Mouse (Mus musculus): ENCODE results near the gene Ccng1. TPM values are rescaled to one million over a fixed set of nuclear protein-coding genes. Genes with fewer than 3 reads are reported as not detected.
"Not testable (repeated sequence)": the region's sequence is repeated elsewhere in the genome, so short reads cannot be mapped to it uniquely, and the experiment has no call there.

The Ccng1 gene
- polyA plus RNA-seq, 1 experiment from 2014 or later = 39.0 TPM

DNA sequence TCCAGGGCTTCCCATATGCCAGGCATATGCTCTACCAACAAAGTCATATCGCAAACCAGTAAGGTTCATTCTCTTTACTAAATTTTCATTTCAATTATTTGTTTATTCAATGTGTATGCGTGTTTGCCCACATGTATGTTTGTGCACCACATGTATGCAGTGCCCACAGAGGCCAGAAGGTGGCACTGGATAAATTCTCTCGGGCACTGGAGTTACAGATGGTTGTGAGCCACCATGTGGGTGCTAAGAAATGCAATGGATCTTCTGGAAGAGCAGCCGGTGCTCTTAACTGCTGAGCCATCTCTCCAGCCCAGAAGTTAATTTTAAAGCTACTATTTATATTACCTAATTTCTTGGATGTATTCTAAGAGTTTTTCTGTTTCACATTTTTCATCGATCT, 39.6 kb downstream of the Ccng1 start:
- no peaks in the 10 kb centered on the region for H3K9me3 ChIP-seq
- ATAC-seq (ENCODE audit: borderline replicate concordance, extremely low read depth, low FRiP score, low TSS enrichment) = no peak
- no peak overlapping the region for H3K4me2 ChIP-seq
- H3K4me1 ChIP-seq = no peaks in the 10 kb centered on the region
- H3K27ac ChIP-seq = no peak overlapping the region
- H3K36me3 ChIP-seq = peaks cover 83% of the 10 kb centered on the region
- H3K27me3 ChIP-seq = no peaks in the 10 kb centered on the region
- WGBS = 94% methylated on average over 5 of the region's 5 CpGs
- H3K9ac ChIP-seq = no peak overlapping the region
- no peak overlapping the region for H3K4me3 ChIP-seq

DNA sequence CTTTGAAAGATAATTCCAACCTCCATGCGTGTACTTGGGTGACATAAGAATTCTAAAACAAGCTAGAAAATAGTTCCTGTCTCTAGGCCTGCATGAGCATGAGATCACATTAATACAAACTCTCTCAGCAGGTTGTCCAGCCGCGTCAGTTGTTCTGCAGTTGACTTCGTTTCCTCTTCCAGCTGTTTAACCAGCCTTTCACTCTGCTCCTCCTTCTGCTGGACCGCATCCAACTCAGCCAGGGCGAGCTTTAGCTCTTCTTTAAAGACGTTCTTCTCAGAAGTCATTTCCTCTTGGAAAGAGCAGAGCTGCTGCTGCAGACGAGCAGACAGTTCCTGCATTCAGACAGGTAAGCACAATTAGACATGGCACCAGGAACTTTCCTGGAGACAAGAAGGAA, 41.3 kb downstream of the Ccng1 start:
- peaks cover 86% of the 10 kb centered on the region for H3K36me3 ChIP-seq
- ATAC-seq (ENCODE audit: borderline replicate concordance, extremely low read depth, low FRiP score, low TSS enrichment) = no peak
- H3K27ac ChIP-seq = no peak overlapping the region
- no peaks in the 10 kb centered on the region for H3K9me3 ChIP-seq
- WGBS = 68% methylated on average over 8 of the region's 8 CpGs
- H3K4me3 ChIP-seq = no peak overlapping the region
- H3K4me2 ChIP-seq = no peak overlapping the region
- no peaks in the 10 kb centered on the region for H3K27me3 ChIP-seq
- no peak overlapping the region for H3K9ac ChIP-seq
- no peaks in the 10 kb centered on the region for H3K4me1 ChIP-seq

DNA sequence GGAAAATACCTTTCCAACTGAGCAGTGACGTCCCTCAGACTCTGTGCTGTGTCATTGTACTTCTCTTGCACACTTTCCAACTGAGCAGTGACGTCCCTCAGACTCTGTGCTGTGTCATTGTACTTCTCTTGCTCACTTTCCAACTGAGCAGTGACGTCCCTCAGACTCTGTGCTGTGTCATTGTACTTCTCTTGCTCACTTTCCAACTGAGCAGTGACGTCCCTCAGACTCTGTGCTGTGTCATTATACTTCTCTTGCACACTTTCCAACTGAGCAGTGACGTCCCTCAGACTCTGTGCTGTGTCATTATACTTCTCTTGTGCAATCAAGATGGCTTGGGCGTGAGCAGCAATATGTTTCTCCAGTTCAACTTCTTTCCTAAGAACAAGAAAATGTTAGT, 45.2 kb downstream of the Ccng1 start:
- WGBS = 83% methylated on average over 6 of the region's 6 CpGs
- not testable (repeated sequence) for ATAC-seq (ENCODE audit: borderline replicate concordance, extremely low read depth, low FRiP score, low TSS enrichment); H3K4me3 ChIP-seq; H3K9ac ChIP-seq; H3K4me2 ChIP-seq; H3K27ac ChIP-seq; H3K9me3 ChIP-seq; H3K27me3 ChIP-seq; H3K4me1 ChIP-seq
- H3K36me3 ChIP-seq = peaks cover 81% of the 10 kb centered on the region

Other genes starting within 250 kb of the Ccng1 start
- 92.6 and 94.4 TPM in 2 replicates for gene Mat2b, start 60.1 kb downstream of the Ccng1 start, polyA plus RNA-seq (2015; fragmentation: Nextera tagmentation; extraction: Ambion mirVana)
- 51.7 and 57.0 TPM in 2 replicates for gene Hmmr, start 21.9 kb downstream of the Ccng1 start, polyA plus RNA-seq (2015; fragmentation: Nextera tagmentation; extraction: Ambion mirVana)
- gene Nudcd2, start 21.6 kb downstream of the Ccng1 start, polyA plus RNA-seq (2015; fragmentation: Nextera tagmentation; extraction: Ambion mirVana) = 156 and 161 TPM in 2 replicates